Mouse (Mus musculus) stomach, postnatal 0 days (tissue): ENCODE results near the gene Iqcf3. TPM values are rescaled to one million over a fixed set of nuclear protein-coding genes. Genes with fewer than 3 reads are reported as not detected.

Source experiments
- ATAC-seq: fragments of 200-750 bp; cut with Nextera tagmentation; 2 replicates; pipeline ENCODE4 v1.8.0; 2017; ENCODE audit not compliant: low FRiP score, low TSS enrichment
- DNase-seq: peaks from one replicate; pipeline ENCODE4 v3.0.0-alpha.2; 2016; ENCODE audit warnings: low spot score
- H3K27ac ChIP-seq: fragments of 300-500 bp; sonication (generic); replicated peaks from 2 replicates; pipeline ENCODE4 v1.5.1; 2014; ENCODE audit warnings: mild to moderate bottlenecking, control low read depth
- H3K27me3 ChIP-seq: fragments of 300-500 bp; sonication (generic); 2 replicates; pipeline ENCODE4 v1.6.1; 2014; ENCODE audit warnings: low read length; ENCODE audit not compliant: control insufficient read depth, insufficient read depth
- H3K36me3 ChIP-seq: fragments of 300-500 bp; sonication (generic); 2 replicates; pipeline ENCODE4 v1.6.1; 2014; ENCODE audit warnings: low read length, mixed read lengths; ENCODE audit not compliant: control insufficient read depth, insufficient read depth
- H3K4me1 ChIP-seq: fragments of 300-500 bp; sonication (generic); replicated peaks from 2 replicates; pipeline ENCODE4 v1.6.1; 2014; ENCODE audit warnings: antibody characterized with exemption; ENCODE audit not compliant: control insufficient read depth, insufficient read depth
- H3K4me2 ChIP-seq: fragments of 300-500 bp; sonication (generic); replicated peaks from 2 replicates; pipeline ENCODE4 v1.6.1; 2014; ENCODE audit warnings: low read depth, mild to moderate bottlenecking, control low read depth, moderate library complexity
- H3K4me3 ChIP-seq: fragments of 300-500 bp; sonication (generic); 2 replicates; pipeline ENCODE4 v1.5.1; 2014; ENCODE audit warnings: low read depth, low read length, control low read depth
- H3K9ac ChIP-seq: fragments of 300-500 bp; sonication (generic); 2 replicates; pipeline ENCODE4 v1.6.1; 2014; ENCODE audit warnings: mild to moderate bottlenecking, low read length, control low read depth, mixed read lengths
- H3K9me3 ChIP-seq: fragments of 300-500 bp; sonication (generic); 2 replicates; pipeline ENCODE4 v1.6.1; 2016; ENCODE audit warnings: low read length; ENCODE audit not compliant: control insufficient read depth
- CTCF ChIP-seq: IDR thresholded peaks from 2 replicates; pipeline ENCODE4 v1.5.1; 2016; ENCODE audit warnings: antibody characterized with exemption, low read depth, mild to moderate bottlenecking, moderate library complexity
- EP300 ChIP-seq: optimal IDR thresholded peaks from 2 replicates; pipeline ENCODE3; 2016; ENCODE audit warnings: antibody characterized with exemption
- WGBS: fragments of 180-500 bp; shearing (Covaris S2); extraction: QIAGEN DNeasy Blood & Tissue Kit; methylation state at CpG from one replicate; pipeline ENCODE4 v1.1.7; 2014; 5-methylcytosine and 5-hydroxymethylcytosine counted together
- polyA plus RNA-seq: library from polyadenylated mRNA; unstranded; fragments of >200 nt; fragmentation: Nextera tagmentation; extraction: Ambion mirVana; gene quantifications from 2 replicates; pipeline ENCODE4 v1.2.1, GENCODE M21; 2015

The Iqcf3 gene
- polyA plus RNA-seq, 1 experiment from 2014 or later = not detected

DNA sequence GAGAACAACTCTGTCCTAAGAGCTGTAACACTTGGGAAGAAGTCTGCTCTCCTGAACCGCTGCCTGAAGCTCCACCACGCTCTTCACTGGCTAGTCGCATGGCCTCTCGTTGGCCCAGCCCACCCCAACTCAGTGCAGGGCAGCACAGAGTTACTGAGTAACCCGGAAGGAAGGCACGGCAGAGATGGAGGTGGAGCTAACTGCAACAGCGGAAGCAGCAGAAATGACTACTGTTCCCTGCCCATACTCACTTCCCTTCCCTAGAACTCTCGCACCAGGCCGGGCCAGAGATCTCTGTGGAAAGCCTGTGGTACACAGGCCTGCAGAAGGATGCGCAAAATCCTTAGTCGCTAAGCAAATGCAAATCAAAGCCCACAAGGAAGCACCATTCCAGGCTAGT lies 5.0 kb upstream of the Iqcf3 start:
- 40% methylated on average over 11 of the region's 11 CpGs for WGBS
- ATAC-seq (no peak), DNase-seq (peak; percentile 34)
- Histone ChIP-seq H3K9me3 (no peaks in the 10 kb centered on the region), H3K27ac (no peak overlapping the region), H3K4me2 (no peak overlapping the region), H3K36me3 (no peaks in the 10 kb centered on the region), H3K4me3 (no peak overlapping the region), H3K4me1 (no peaks in the 10 kb centered on the region), H3K27me3 (no peaks in the 10 kb centered on the region), H3K9ac (no peak overlapping the region)
- TF ChIP-seq EP300 = no peak
- no peak for TF ChIP-seq CTCF

DNA sequence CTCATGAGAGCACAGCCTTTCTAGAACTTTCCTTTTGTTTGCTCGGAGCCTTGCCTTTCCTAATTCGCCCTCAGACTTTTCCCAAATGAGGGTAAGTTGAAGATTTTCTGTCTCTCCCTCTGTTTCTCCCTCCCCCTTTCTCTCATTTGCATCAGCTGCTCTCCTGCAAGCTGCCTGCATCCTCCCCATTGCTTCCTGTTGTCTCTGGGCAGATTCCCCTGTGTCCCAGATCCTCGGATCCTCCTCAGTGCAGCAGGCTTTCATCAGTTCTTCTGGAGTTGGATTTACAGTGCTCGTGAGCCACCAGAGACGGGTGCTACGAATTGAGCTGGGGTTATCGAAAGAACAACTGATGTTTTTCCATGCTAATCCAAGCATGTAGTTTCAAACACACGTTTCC lies 2.6 kb upstream of the Iqcf3 start:
- no peak overlapping the region for H3K4me2 ChIP-seq
- H3K27ac ChIP-seq = no peak overlapping the region
- no peaks in the 10 kb centered on the region for H3K9me3 ChIP-seq
- H3K27me3 ChIP-seq = no peaks in the 10 kb centered on the region
- H3K4me1 ChIP-seq = no peaks in the 10 kb centered on the region
- ATAC-seq (no peak), DNase-seq (no peak)
- no peaks in the 10 kb centered on the region for H3K36me3 ChIP-seq
- TF ChIP-seq EP300 (no peak), CTCF (no peak)
- WGBS = 78% methylated on average over 8 of the region's 8 CpGs
- no peak overlapping the region for H3K4me3 ChIP-seq
- H3K9ac ChIP-seq = no peak overlapping the region

DNA sequence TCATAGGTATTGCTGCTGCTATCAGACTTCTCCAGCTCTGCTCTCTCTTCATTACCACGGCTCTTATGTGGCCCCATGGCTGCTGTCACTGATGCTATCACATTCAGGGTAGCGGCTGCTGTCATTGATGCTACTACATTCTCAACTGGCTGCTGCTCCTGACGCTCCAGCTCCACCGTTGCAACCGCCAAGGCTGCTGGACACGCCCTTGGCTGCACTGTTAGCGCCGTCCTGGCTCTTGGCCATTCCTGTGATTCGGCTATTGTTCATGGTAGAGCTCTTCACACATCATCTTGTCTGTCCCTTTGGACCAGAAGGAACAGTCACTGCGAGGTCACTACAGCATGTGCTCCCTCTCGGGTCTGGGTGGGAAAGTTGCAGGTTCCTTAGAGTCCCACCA lies 860 bp upstream of the Iqcf3 start:
- H3K4me3 ChIP-seq = no peak overlapping the region
- no peak overlapping the region for H3K4me2 ChIP-seq
- DNase-seq (no peak), ATAC-seq (no peak)
- H3K27ac ChIP-seq = no peak overlapping the region
- no peak overlapping the region for H3K9ac ChIP-seq
- 85% methylated on average over 11 of the region's 11 CpGs for WGBS
- no peaks in the 10 kb centered on the region for H3K36me3 ChIP-seq
- H3K27me3 ChIP-seq = no peaks in the 10 kb centered on the region
- H3K4me1 ChIP-seq = no peaks in the 10 kb centered on the region
- H3K9me3 ChIP-seq = no peaks in the 10 kb centered on the region
- no peak for TF ChIP-seq CTCF
- TF ChIP-seq EP300 = no peak

DNA sequence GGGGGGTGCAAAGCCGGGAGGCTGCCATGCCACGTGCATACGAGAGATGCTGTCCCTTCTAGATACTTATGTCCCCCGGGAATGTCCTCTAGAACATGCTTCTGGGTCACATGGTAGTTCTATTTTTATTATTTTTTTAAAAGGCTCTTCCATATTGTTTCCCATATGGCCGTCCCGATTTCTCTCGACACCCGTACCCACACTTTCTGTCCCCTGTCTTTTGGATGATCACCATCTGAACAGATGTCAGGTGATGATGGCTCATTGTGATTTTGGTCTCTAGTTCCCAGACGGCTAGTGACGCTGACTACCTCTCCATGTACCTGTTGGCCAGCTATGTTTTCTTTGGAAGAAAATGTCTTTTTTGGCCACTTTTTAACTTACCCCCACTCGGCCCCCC lies 26.5 kb downstream of the Iqcf3 start:
- Histone ChIP-seq H3K4me1 (no peaks in the 10 kb centered on the region), H3K27me3 (no peaks in the 10 kb centered on the region), H3K27ac (no peak overlapping the region), H3K9me3 (no peaks in the 10 kb centered on the region), H3K36me3 (no peaks in the 10 kb centered on the region), H3K4me3 (no peak overlapping the region), H3K4me2 (no peak overlapping the region), H3K9ac (no peak overlapping the region)
- ATAC-seq (no peak), DNase-seq (no peak)
- TF ChIP-seq EP300 (no peak), CTCF (no peak)
- 88% methylated on average over 11 of the region's 11 CpGs for WGBS

DNA sequence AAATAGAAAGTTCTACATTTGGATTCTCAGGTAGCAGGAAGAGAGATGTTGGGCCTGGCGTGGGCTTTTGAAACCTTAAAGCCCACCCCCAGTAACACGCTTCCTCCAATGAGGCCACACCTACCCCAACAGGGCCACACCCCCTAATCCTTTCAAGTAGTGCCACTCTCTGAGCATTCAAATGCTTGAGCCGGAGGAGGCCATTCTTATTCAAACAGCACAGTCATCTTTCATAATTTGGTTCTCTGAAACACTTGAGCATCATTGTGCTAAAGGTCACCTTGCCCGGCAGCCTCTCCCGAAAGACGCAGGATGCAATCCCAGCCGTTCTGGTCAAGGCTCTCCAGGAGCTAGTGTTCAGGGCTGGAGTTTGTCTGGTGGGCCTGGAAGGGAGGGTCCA lies 27.1 kb downstream of the Iqcf3 start:
- Histone ChIP-seq H3K4me1 (no peaks in the 10 kb centered on the region), H3K36me3 (no peaks in the 10 kb centered on the region), H3K27ac (no peak overlapping the region), H3K9ac (no peak overlapping the region), H3K4me3 (no peak overlapping the region), H3K27me3 (no peaks in the 10 kb centered on the region), H3K9me3 (no peaks in the 10 kb centered on the region), H3K4me2 (no peak overlapping the region)
- WGBS = 85% methylated on average over 7 of the region's 7 CpGs
- ATAC-seq (no peak), DNase-seq (no peak)
- no peak for TF ChIP-seq CTCF
- TF ChIP-seq EP300 = no peak

DNA sequence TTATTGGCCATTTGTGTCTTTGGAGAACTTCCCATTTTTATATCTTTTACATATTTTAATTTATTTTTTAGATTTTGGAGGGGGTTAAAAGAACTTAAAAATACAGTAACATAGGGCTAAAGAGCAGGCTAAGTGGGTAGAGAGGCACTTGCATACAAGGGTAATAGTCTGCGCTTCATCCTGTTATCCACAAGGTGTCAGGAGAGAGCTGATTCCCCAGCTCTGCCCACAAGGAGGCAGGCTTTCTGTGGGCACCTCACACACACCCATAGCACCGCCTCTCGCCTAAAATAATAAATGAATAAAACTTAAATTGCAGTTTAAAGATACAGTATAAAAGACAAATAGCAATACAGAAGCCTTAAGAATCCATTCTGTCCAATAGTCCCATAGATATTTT lies 29.6 kb downstream of the Iqcf3 start:
- TF ChIP-seq EP300 (no peak), CTCF (peak; percentile 86)
- H3K27ac ChIP-seq = no peak overlapping the region

More for the DNA sequence above, 29.6 kb downstream of the Iqcf3 start:
- no peak overlapping the region for H3K4me3 ChIP-seq
- H3K27me3 ChIP-seq = no peaks in the 10 kb centered on the region
- H3K36me3 ChIP-seq = no peaks in the 10 kb centered on the region
- H3K9ac ChIP-seq = no peak overlapping the region
- ATAC-seq (no peak), DNase-seq (peak; percentile 19)
- WGBS = 25% methylated on average over 3 of the region's 3 CpGs
- no peaks in the 10 kb centered on the region for H3K4me1 ChIP-seq
- H3K9me3 ChIP-seq = no peaks in the 10 kb centered on the region
- H3K4me2 ChIP-seq = no peak overlapping the region
